Mouse (Mus musculus) T-helper 17 cell (primary cell): ENCODE data around the gene Cradd.

ENCODE experiments used
- in situ Hi-C, 2 experiments: fragments of 300-600 bp; cut with MboI, MseI; formaldehyde crosslinking; loops; 1 replicate in 1 of 2; 2 replicates in 1 of 2; pipeline ENCODE4 v1.15.1; 2025; ENCODE audit warnings: high pct_unique_total_duplicates in 2 of 2

The Cradd gene

GRCm38 (mm10) chr10:95307916-95308315, 16.0 kb downstream of the Cradd start:
- in situ Hi-C loops, result no loop called here

- in situ Hi-C loops, result no loop called here
Observed at GRCm38 (mm10) chr10:95306824-95307552, 16.9 kb downstream of the Cradd start.

GRCm38 (mm10) chr10:95304240-95304639, 19.7 kb downstream of the Cradd start:
- in situ Hi-C loops, result no loop called here

- in situ Hi-C loops, result no loop called here
Observed at GRCm38 (mm10) chr10:95302211-95303163, 21.4 kb downstream of the Cradd start.

GRCm38 (mm10) chr10:95300178-95300793, 23.6 kb downstream of the Cradd start:
- in situ Hi-C loops, result no loop called here

GRCm38 (mm10) chr10:95299808-95300133, 24.2 kb downstream of the Cradd start:
- in situ Hi-C loops, result no loop called here

- in situ Hi-C loops, result no loop called here
Observed at GRCm38 (mm10) chr10:95299010-95299807, 24.7 kb downstream of the Cradd start.

GRCm38 (mm10) chr10:95298504-95298903, 25.4 kb downstream of the Cradd start:
- in situ Hi-C loops, result no loop called here

DNA sequence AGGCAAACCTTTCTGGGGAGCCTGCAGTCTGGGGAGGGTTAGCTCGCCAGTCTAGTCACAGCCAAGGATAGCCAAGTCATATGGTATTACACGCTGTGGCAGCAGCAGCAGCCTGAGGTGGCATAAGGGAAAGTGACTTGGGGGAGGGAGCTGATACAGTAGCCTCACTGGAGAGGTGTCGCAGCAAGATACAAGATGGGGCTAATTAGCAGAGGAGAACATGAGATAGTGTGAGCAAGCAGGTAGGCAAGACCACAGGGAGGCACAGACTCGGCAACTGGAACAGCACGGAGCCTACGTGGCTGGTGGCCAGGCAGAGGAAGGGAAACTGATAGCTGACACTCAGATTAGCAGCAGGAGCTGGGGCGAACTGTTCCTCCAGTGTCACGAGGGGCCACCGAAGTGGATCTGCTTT, 26.2 kb downstream of the Cradd start:
- in situ Hi-C loops, result no loop called here

DNA sequence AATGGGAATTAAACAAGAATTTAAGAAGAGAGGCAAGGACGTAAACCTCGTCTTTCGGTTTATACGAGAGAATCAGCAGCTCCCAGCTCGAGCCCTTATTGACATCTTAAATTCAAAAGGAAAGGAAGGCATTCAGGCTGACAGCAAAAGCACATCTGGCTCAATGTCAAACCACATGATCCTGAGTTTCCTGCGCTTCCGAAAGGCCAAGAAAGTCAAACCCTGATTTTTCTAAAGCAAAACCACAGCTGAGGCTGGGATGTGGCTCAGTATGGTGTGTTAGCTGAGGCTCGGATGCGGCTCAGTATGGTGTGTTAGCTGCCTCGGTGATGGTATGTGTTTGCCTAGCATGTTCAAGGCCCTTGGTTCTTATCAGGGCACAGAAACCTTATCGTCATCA, 26.9 kb downstream of the Cradd start:
- in situ Hi-C loops, result no loop called here

GRCm38 (mm10) chr10:95293261-95293660, 30.7 kb downstream of the Cradd start:
- in situ Hi-C loops, result no loop called here

GRCm38 (mm10) chr10:95292269-95292668, 31.7 kb downstream of the Cradd start:
- in situ Hi-C loops, result no loop called here

DNA sequence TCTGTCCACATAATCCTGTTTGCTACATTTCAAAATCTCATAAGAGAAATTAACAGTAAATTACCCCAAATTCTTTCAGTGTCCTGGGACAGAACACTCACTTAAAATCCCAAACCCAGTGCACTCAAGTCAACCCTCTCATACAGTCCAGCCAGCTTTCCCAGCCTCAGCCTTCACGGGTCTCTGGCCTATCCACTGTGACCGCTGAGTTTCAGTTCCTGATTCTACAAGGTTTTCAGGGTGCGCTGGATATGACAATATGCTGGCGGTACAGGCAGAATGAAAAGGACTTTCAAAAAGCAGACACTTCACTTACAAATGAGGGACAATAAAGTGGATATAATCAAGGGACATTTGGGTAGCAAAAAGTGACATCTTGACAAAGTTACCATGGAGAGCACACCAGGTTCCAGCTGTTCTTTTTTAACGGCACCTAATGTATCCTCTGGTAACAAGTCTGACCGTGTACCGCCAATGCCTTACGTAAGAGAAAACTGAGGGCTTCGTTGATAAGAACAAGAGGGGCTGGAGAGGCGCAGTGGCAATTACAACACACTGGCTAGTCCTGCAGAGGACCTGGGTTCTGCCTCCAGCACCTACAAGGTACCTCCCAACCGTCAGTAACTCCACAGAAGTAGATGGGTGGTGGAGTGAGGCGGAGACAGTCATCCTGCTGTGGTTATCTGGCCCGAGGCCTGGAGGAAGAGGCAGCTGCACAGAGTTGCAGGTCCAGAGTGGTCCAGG, 32.6 kb downstream of the Cradd start:
- in situ Hi-C loops, result no loop called here

DNA sequence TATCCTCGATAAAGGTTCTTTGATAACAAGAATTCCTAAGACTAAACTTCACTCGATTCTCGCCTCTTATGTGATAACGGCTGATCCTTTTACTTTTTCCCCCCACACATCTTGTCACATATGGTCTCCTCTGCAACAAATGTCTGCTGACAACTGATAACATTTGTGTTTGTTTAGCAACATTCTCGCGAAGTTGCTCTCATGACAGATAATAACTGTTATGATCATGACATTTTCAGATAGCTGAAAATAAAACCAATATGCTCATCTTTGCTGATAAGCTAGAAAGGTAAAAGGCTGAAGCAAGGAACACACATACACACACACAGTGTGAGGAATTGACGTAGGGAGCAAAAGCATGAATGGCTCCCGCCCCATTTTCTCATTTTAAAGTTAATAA, 34.1 kb downstream of the Cradd start:
- in situ Hi-C loops, result no loop called here

GRCm38 (mm10) chr10:95288206-95288605, 35.7 kb downstream of the Cradd start:
- in situ Hi-C loops, result no loop called here

DNA sequence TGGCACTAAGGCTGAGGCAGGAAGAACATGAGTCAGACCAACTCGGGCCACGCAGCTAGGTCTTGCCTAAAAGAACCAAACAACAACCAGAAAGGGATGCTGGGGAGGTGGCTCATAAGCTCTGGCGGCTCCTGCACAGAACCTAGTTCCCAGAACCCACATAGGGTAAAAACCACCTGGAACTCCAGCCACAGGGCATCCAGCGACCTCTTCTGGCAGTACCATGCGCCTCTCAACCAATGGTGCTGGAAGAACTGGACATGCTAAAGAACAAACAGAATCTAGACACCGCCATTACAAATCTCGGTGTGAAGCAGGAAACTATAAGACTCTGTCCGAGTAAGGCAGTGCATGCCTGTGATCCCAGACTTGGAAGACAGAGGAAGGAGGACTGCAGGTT, 36.6 kb downstream of the Cradd start:
- in situ Hi-C loops, result no loop called here

DNA sequence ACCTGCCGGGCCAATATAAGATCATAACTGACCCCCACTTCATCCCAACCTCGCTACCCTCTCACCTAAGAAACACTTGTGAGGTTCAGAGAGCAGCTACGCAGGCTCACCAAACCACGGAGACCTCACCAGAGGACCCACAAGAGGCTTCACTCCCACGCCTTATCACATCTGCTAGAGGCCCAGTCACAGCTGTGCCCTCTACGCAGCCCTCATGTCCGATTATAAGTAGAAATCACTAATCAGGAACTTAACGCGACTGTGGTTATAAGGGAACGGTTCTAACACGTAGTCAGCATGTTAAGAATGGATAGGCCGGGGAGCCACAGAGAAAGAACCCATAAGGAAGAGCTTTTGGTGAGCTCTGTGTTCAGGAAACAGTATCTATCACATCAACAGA, 40.5 kb downstream of the Cradd start:
- in situ Hi-C loops, result no loop called here

DNA sequence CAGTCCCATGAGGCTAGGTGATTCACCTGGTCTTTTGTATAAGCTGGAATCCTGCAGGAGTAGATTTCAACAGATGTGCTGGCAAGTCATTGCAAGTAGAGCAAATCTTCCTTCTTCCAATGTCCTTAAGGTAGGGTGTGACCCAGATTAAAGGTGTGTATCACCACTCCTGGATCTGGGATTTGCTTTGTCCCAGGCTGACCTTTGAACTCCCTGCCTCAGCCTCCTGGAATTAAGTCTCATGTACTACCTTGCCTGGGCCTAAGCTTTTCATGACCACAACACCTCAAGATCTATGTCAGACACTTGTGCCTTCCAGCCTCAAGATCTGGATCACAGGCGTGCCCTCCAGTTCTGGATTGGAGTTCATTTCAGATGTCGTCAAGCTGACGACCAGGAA, 41.9 kb downstream of the Cradd start:
- in situ Hi-C loops, result no loop called here

DNA sequence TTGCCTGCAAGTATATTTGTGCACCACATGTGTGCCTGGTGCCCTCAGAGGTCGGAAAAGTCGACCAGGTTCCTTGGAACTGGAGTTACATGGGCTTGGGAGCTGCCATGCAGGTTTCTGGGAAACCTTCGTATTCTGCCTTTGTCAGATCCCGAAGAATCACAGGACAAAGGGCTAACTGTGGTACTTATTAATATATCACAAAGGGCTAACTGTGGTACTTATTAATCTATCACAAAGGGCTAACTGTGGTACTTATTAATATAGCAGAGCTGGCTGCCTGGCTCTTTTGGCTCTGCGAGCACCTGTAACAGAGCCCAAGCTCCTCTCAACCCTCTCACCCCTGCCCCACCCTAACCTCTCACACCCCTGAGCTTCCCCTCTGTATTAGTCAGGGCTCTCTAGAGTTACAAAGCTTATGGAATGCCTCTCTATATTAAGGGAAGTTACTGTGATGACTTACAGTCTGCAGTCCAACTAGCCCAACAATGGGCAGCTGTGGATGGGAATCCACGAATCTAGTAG, 42.4 kb downstream of the Cradd start:
- in situ Hi-C loops, result no loop called here

DNA sequence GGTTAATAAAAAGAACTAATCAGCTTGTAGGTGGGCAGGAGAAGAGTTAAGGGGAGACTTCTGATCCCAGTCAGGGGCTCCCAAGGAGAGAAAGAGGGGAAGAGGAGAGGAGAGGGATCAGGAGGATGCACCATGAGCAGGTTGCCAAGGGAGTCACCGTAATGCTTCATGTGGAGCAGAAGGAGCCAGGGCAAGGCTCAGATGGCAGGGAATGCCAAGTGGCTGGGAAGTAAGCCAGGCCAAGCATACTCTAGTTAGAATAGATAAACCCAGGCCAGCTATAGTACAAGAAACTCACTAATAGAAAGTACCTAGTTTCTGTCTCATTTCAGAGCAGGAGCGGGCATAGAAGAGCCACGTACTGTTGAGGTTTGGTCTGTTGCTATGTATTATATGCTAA, 43.6 kb downstream of the Cradd start:
- in situ Hi-C loops, result no loop called here

GRCm38 (mm10) chr10:95279459-95279858, 44.5 kb downstream of the Cradd start:
- in situ Hi-C loops, result no loop called here
